Mouse (Mus musculus) adrenal gland, adult (tissue): ENCODE results near the gene Irf3.

Experiments used
- DNase-seq, 2 experiments: peaks; one replicate each; pipeline ENCODE4 v3.0.0; 2022 to 2023; ENCODE audit warnings: low spot score in 1 of 2; ENCODE audit not compliant: inconsistent age in 2 of 2

The Irf3 gene

GRCm38 (mm10) chr7:45029995-45030394 lies 32.5 kb downstream of the Irf3 start:
- DNase-seq = no peak

- no peak for DNase-seq
Measured at GRCm38 (mm10) chr7:45030857-45031256, 33.4 kb downstream of the Irf3 start.

GRCm38 (mm10) chr7:45033722-45034359 lies 36.4 kb downstream of the Irf3 start:
- no peak for DNase-seq

- no peak for DNase-seq
Measured at GRCm38 (mm10) chr7:45035631-45036030, 38.2 kb downstream of the Irf3 start.

- no peak for DNase-seq
Measured at GRCm38 (mm10) chr7:45036702-45037101, 39.3 kb downstream of the Irf3 start.

- DNase-seq = peak; percentile 63 to 83
Measured at GRCm38 (mm10) chr7:45037720-45038361, 40.4 kb downstream of the Irf3 start.

- DNase-seq = no peak
Measured at GRCm38 (mm10) chr7:45038411-45038810, 41.0 kb downstream of the Irf3 start.

GRCm38 (mm10) chr7:45040851-45041250 lies 43.4 kb downstream of the Irf3 start:
- no peak for DNase-seq

- no peak for DNase-seq
Measured at GRCm38 (mm10) chr7:45043307-45043706, 45.9 kb downstream of the Irf3 start.

GRCm38 (mm10) chr7:45045741-45046140 lies 48.3 kb downstream of the Irf3 start:
- DNase-seq = peak; percentile 30 to 56

GRCm38 (mm10) chr7:45046853-45047350 lies 49.5 kb downstream of the Irf3 start:
- DNase-seq = no peak

GRCm38 (mm10) chr7:45047491-45047890 lies 50.0 kb downstream of the Irf3 start:
- no peak for DNase-seq

- DNase-seq = no peak
Measured at GRCm38 (mm10) chr7:45048001-45048890, 50.8 kb downstream of the Irf3 start.

GRCm38 (mm10) chr7:45048923-45049657 lies 51.6 kb downstream of the Irf3 start:
- DNase-seq = no peak

GRCm38 (mm10) chr7:45050945-45051600 lies 53.6 kb downstream of the Irf3 start:
- DNase-seq = peak; percentile 85 to 90

GRCm38 (mm10) chr7:45051601-45051974 lies 54.1 kb downstream of the Irf3 start:
- peak; percentile 29 to 72 for DNase-seq
